Mouse (Mus musculus): ENCODE measurements around the gene Ramp1.

Gene Ramp1

GRCm38 (mm10) chr1:91239112-91239511 is 59.5 kb downstream of the Ramp1 start:
- peak; percentile 76; the same call in 1 of the 2 replicates for ATAC-seq (ENCODE audit: low TSS enrichment)

- ATAC-seq (ENCODE audit: low TSS enrichment) = no peak
Observed at GRCm38 (mm10) chr1:91239800-91240199, 60.2 kb downstream of the Ramp1 start.

- ATAC-seq (ENCODE audit: low TSS enrichment) = no peak
Observed at GRCm38 (mm10) chr1:91240685-91241084, 61.1 kb downstream of the Ramp1 start.

- no peak for ATAC-seq (ENCODE audit: low TSS enrichment)
Observed at GRCm38 (mm10) chr1:91241249-91241648, 61.6 kb downstream of the Ramp1 start.

- no peak for ATAC-seq (ENCODE audit: low TSS enrichment)
Observed at GRCm38 (mm10) chr1:91248242-91248641, 68.6 kb downstream of the Ramp1 start.

- ATAC-seq (ENCODE audit: low TSS enrichment) = no peak
Observed at GRCm38 (mm10) chr1:91248970-91249369, 69.3 kb downstream of the Ramp1 start.

- ATAC-seq (ENCODE audit: low TSS enrichment) = peak; percentile 98
Observed at GRCm38 (mm10) chr1:91249564-91250414, 70.2 kb downstream of the Ramp1 start, which contains the start of gene Ube2f. Ube2f (plus strand) TSS chr1:91250304.

- ATAC-seq (ENCODE audit: low TSS enrichment) = peak; percentile 3; the same call in 1 of the 2 replicates
Observed at GRCm38 (mm10) chr1:91250415-91251147, 71.0 kb downstream of the Ramp1 start.

- no peak for ATAC-seq (ENCODE audit: low TSS enrichment)
Observed at GRCm38 (mm10) chr1:91251148-91251650, 71.6 kb downstream of the Ramp1 start.

- no peak for ATAC-seq (ENCODE audit: low TSS enrichment)
Observed at GRCm38 (mm10) chr1:91251927-91252326, 72.3 kb downstream of the Ramp1 start.

GRCm38 (mm10) chr1:91257918-91258317 is 78.3 kb downstream of the Ramp1 start:
- ATAC-seq (ENCODE audit: low TSS enrichment) = no peak

- ATAC-seq (ENCODE audit: low TSS enrichment) = no peak
Observed at GRCm38 (mm10) chr1:91259794-91260193, 80.2 kb downstream of the Ramp1 start.

- ATAC-seq (ENCODE audit: low TSS enrichment) = no peak
Observed at GRCm38 (mm10) chr1:91262508-91262907, 82.9 kb downstream of the Ramp1 start.

GRCm38 (mm10) chr1:91272260-91272659 is 92.6 kb downstream of the Ramp1 start:
- no peak; the same call in 1 of the 2 replicates for ATAC-seq (ENCODE audit: low TSS enrichment)
